Mouse (Mus musculus) liver, adult 2 months (tissue): ENCODE measurements around the gene Ndufa5.
A peak's percentile ranks its signal among the peaks of the same experiment; 100 is the strongest.

Source experiments
- CTCF ChIP-seq: fragments of 200-500 bp; IDR thresholded peaks from 2 replicates; pipeline ENCODE4 v1.5.1; 2011; ENCODE audit warnings: low read depth, low read length, control low read depth
- POLR2A ChIP-seq: fragments of 200-500 bp; IDR thresholded peaks from 2 replicates; pipeline ENCODE4 v1.6.1; 2011; ENCODE audit warnings: low read length, control low read depth; ENCODE audit not compliant: insufficient read depth; ENCODE audit errors: extremely low read depth

GRCm38 (mm10) chr6:24530166-24530565 is 2.4 kb upstream of the Ndufa5 start:
- TF ChIP-seq CTCF (peak; percentile 29), POLR2A (no peak)
